Mouse (Mus musculus) midbrain, embryonic 10.5 days (tissue): ENCODE results near the gene Ccdc120. TPM values are rescaled to one million over a fixed set of nuclear protein-coding genes. Genes with fewer than 3 reads are reported as not detected.
A peak's percentile ranks its signal among the peaks of the same experiment; 100 is the strongest.
"Not testable (repeated sequence)": the region's sequence is repeated elsewhere in the genome, so short reads cannot be mapped to it uniquely, and the experiment has no call there.

Experiments used
- DNase-seq: peaks from one replicate; pipeline ENCODE4 v3.0.0-alpha.2; 2017; ENCODE audit warnings: low spot score
- H3K27ac ChIP-seq: fragments of 300-500 bp; sonication (generic); replicated peaks from 2 replicates; pipeline ENCODE4 v1.5.1; 2016; ENCODE audit warnings: mild to moderate bottlenecking
- H3K27me3 ChIP-seq: fragments of 300-500 bp; sonication (generic); 2 replicates; pipeline ENCODE4 v1.6.1; 2016; ENCODE audit warnings: low read depth, mild to moderate bottlenecking; ENCODE audit not compliant: poor library complexity, severe bottlenecking
- H3K36me3 ChIP-seq: fragments of 300-500 bp; sonication (generic); 2 replicates; pipeline ENCODE4 v1.6.1; 2016; ENCODE audit warnings: mild to moderate bottlenecking, moderate library complexity
- H3K4me1 ChIP-seq: fragments of 300-500 bp; sonication (generic); 2 replicates; pipeline ENCODE4 v1.6.1; 2016
- H3K4me3 ChIP-seq: fragments of 300-500 bp; sonication (generic); 2 replicates; pipeline ENCODE4 v1.5.1; 2016; ENCODE audit warnings: mild to moderate bottlenecking, moderate library complexity
- H3K9me3 ChIP-seq: fragments of 300-500 bp; sonication (generic); replicated peaks from 2 replicates; pipeline ENCODE4 v1.6.1; 2016; ENCODE audit warnings: mild to moderate bottlenecking
- WGBS: fragments of 180-500 bp; shearing (Covaris S2); methylation state at CpG from one replicate; pipeline ENCODE4 v1.1.7; 2016; 5-methylcytosine and 5-hydroxymethylcytosine counted together
- polyA plus RNA-seq: library from polyadenylated mRNA; unstranded; fragments of >200 nt; fragmentation: Nextera tagmentation; extraction: Ambion mirVana; gene quantifications from 2 replicates; pipeline ENCODE4 v1.2.1, GENCODE M21; 2016

Gene Ccdc120
- polyA plus RNA-seq, 1 experiment from 2014 or later = 17.0 TPM

GRCm38 (mm10) chrX:7772766-7773165, 22.1 kb upstream of the Ccdc120 start:
- H3K27me3 ChIP-seq = no peaks in the 10 kb centered on the region
- peaks cover 63% of the 10 kb centered on the region for H3K36me3 ChIP-seq
- H3K9me3 ChIP-seq = peaks cover 6% of the 10 kb centered on the region; the same call in 1 of the 2 replicates
- no peak overlapping the region for H3K4me3 ChIP-seq
- DNase-seq = no peak
- no peak overlapping the region for H3K27ac ChIP-seq
- H3K4me1 ChIP-seq = no peaks in the 10 kb centered on the region
- 55% methylated on average over 2 of the region's 2 CpGs for WGBS

- H3K4me3 ChIP-seq = no peak overlapping the region
- H3K4me1 ChIP-seq = peaks cover 16% of the 10 kb centered on the region
- WGBS = 88% methylated on average over 7 of the region's 7 CpGs
- H3K27me3 ChIP-seq = no peaks in the 10 kb centered on the region
- H3K9me3 ChIP-seq = peaks cover 15% of the 10 kb centered on the region
- no peak for DNase-seq
- H3K27ac ChIP-seq = no peak overlapping the region
- peaks cover 80% of the 10 kb centered on the region for H3K36me3 ChIP-seq
Observed at GRCm38 (mm10) chrX:7769302-7770017, 18.8 kb upstream of the Ccdc120 start.

- Histone ChIP-seq H3K27ac (peak overlapping the region; percentile 28; the same call in 1 of the 2 replicates), H3K4me3 (peak overlapping the region; percentile 75), H3K9me3 (peaks cover 22% of the 10 kb centered on the region), H3K4me1 (peaks cover 28% of the 10 kb centered on the region), H3K36me3 (peaks cover 49% of the 10 kb centered on the region), H3K27me3 (no peaks in the 10 kb centered on the region)
- WGBS = 22% methylated on average over 11 of the region's 11 CpGs
- peak; percentile 19 for DNase-seq
Observed at GRCm38 (mm10) chrX:7765764-7766163, 15.1 kb upstream of the Ccdc120 start.

GRCm38 (mm10) chrX:7765281-7765670, 14.6 kb upstream of the Ccdc120 start:
- WGBS = 28% methylated on average over 11 of the region's 13 CpGs
- no peak for DNase-seq
- Histone ChIP-seq H3K27ac (peak overlapping the region; percentile 28; the same call in 1 of the 2 replicates), H3K9me3 (peaks cover 22% of the 10 kb centered on the region), H3K27me3 (no peaks in the 10 kb centered on the region), H3K4me3 (peak overlapping the region; percentile 75), H3K36me3 (peaks cover 44% of the 10 kb centered on the region), H3K4me1 (peaks cover 28% of the 10 kb centered on the region)

GRCm38 (mm10) chrX:7764657-7765280, 14.1 kb upstream of the Ccdc120 start:
- no peaks in the 10 kb centered on the region for H3K27me3 ChIP-seq
- H3K27ac ChIP-seq = peak overlapping the region; percentile 28; the same call in 1 of the 2 replicates
- DNase-seq = no peak
- WGBS = 13% methylated on average over 9 of the region's 9 CpGs
- H3K4me1 ChIP-seq = peaks cover 28% of the 10 kb centered on the region
- H3K36me3 ChIP-seq = peaks cover 39% of the 10 kb centered on the region
- H3K4me3 ChIP-seq = peak overlapping the region; percentile 75
- H3K9me3 ChIP-seq = peaks cover 22% of the 10 kb centered on the region

- Histone ChIP-seq H3K36me3 (peaks cover 30% of the 10 kb centered on the region), H3K27me3 (no peaks in the 10 kb centered on the region), H3K27ac (peak overlapping the region; percentile 86), H3K9me3 (peaks cover 22% of the 10 kb centered on the region), H3K4me3 (peak overlapping the region; percentile 75), H3K4me1 (peaks cover 28% of the 10 kb centered on the region)
- DNase-seq = peak; percentile 45
- WGBS = 9% methylated on average over 22 of the region's 22 CpGs
Observed at GRCm38 (mm10) chrX:7763631-7764393, 13.1 kb upstream of the Ccdc120 start.

GRCm38 (mm10) chrX:7762921-7763197, 12.2 kb upstream of the Ccdc120 start:
- no peak for DNase-seq
- peaks cover 28% of the 10 kb centered on the region for H3K4me1 ChIP-seq
- H3K36me3 ChIP-seq = peaks cover 20% of the 10 kb centered on the region
- peak overlapping the region; percentile 75 for H3K4me3 ChIP-seq
- peak overlapping the region; percentile 86 for H3K27ac ChIP-seq
- no peaks in the 10 kb centered on the region for H3K27me3 ChIP-seq
- 22% methylated on average over 21 of the region's 21 CpGs for WGBS
- H3K9me3 ChIP-seq = peaks cover 22% of the 10 kb centered on the region

- DNase-seq = peak; percentile 89
- Histone ChIP-seq H3K36me3 (peaks cover 15% of the 10 kb centered on the region), H3K4me3 (peak within 1 kb of the TSS; percentile 75), H3K27me3 (no peaks in the 10 kb centered on the region), H3K9me3 (peaks cover 22% of the 10 kb centered on the region), H3K4me1 (peaks cover 28% of the 10 kb centered on the region), H3K27ac (peak within 1 kb of the TSS; percentile 86)
- 20% methylated on average over 36 of the region's 38 CpGs for WGBS
Observed at GRCm38 (mm10) chrX:7762137-7762920, 11.6 kb upstream of the Ccdc120 start, which contains the start of gene Tfe3. Tfe3 (plus strand) TSS chrX:7762560.

GRCm38 (mm10) chrX:7753627-7754026, 2.9 kb upstream of the Ccdc120 start:
- DNase-seq, H3K27me3 ChIP-seq, H3K4me3 ChIP-seq, H3K36me3 ChIP-seq, H3K27ac ChIP-seq, H3K9me3 ChIP-seq, H3K4me1 ChIP-seq: not testable (repeated sequence)
- WGBS = 11% methylated on average over 3 of the region's 3 CpGs

- Histone ChIP-seq H3K27ac (no peak overlapping the region), H3K27me3 (no peaks in the 10 kb centered on the region), H3K36me3 (no peaks in the 10 kb centered on the region), H3K4me1 (peaks cover 8% of the 10 kb centered on the region; the same call in 1 of the 2 replicates), H3K9me3 (peaks cover under 1% of the 10 kb centered on the region; the same call in 1 of the 2 replicates), H3K4me3 (no peak overlapping the region)
- no peak for DNase-seq
- WGBS = 95% methylated on average over 8 of the region's 8 CpGs
Observed at GRCm38 (mm10) chrX:7745429-7745828, 5.3 kb downstream of the Ccdc120 start.

GRCm38 (mm10) chrX:7744940-7745339, 5.8 kb downstream of the Ccdc120 start:
- Histone ChIP-seq H3K36me3 (no peaks in the 10 kb centered on the region), H3K4me3 (no peak overlapping the region), H3K27me3 (no peaks in the 10 kb centered on the region), H3K27ac (no peak overlapping the region), H3K4me1 (peaks cover 4% of the 10 kb centered on the region; the same call in 1 of the 2 replicates), H3K9me3 (peaks cover 3% of the 10 kb centered on the region; the same call in 1 of the 2 replicates)
- WGBS = 61% methylated on average over 1 of the region's 1 CpGs
- no peak for DNase-seq

GRCm38 (mm10) chrX:7743470-7743869, 7.2 kb downstream of the Ccdc120 start:
- H3K4me1 ChIP-seq = no peaks in the 10 kb centered on the region
- no peaks in the 10 kb centered on the region for H3K36me3 ChIP-seq
- peaks cover 6% of the 10 kb centered on the region; the same call in 1 of the 2 replicates for H3K9me3 ChIP-seq
- H3K27me3 ChIP-seq = no peaks in the 10 kb centered on the region
- DNase-seq = no peak
- no peak overlapping the region for H3K4me3 ChIP-seq
- no peak overlapping the region for H3K27ac ChIP-seq
- WGBS = 61% methylated on average over 5 of the region's 5 CpGs
